Mouse (Mus musculus): ENCODE measurements around the gene Catip. TPM values are rescaled to one million over a fixed set of nuclear protein-coding genes. Genes with fewer than 3 reads are reported as not detected.
A peak's percentile ranks its signal among the peaks of the same experiment; 100 is the strongest.

The Catip gene
- total RNA-seq, 4 experiments from 2014 or later: 0.17 to 0.37 (median 0.25) TPM

- peak; percentile 68 for DNase-seq (ENCODE audit: low spot score)
These were observed 36.1 kb downstream of the Catip start for GRCm38 (mm10) chr1:74397919-74398451.

GRCm38 (mm10) chr1:74400531-74400930, 38.6 kb downstream of the Catip start:
- no peak for DNase-seq (ENCODE audit: low spot score)

- no peak for DNase-seq (ENCODE audit: low spot score)
These were observed 39.3 kb downstream of the Catip start for GRCm38 (mm10) chr1:74401015-74401702.

- DNase-seq (ENCODE audit: low spot score): no peak
These were observed 42.3 kb downstream of the Catip start for GRCm38 (mm10) chr1:74404206-74404605.

- no peak for DNase-seq (ENCODE audit: low spot score)
These were observed 46.9 kb downstream of the Catip start, which contains the start of gene Vil1 for GRCm38 (mm10) chr1:74408589-74409504. Vil1 (plus strand) TSS chr1:74409376.

GRCm38 (mm10) chr1:74411753-74412325, 49.9 kb downstream of the Catip start:
- no peak for DNase-seq (ENCODE audit: low spot score)

- DNase-seq (ENCODE audit: low spot score): no peak
These were observed 50.8 kb downstream of the Catip start for GRCm38 (mm10) chr1:74412711-74413110.

- no peak for DNase-seq (ENCODE audit: low spot score)
These were observed 53.2 kb downstream of the Catip start for GRCm38 (mm10) chr1:74415143-74415542.

Small RNA genes within 50 kb of the gene (microRNA-seq; reads per million reads assigned to microRNA genes)
- gene Mir26b: 32,416 reads per million, percentile 97 among the genes with 10 or more reads in this experiment

Other genes starting within 250 kb of the Catip start
- gene Tns1, start 237.7 kb upstream of the Catip start, total RNA-seq (2022): 100 to 1,000 TPM; 733 to 828 (median 798) TPM
- gene Rufy4, start 236.6 kb upstream of the Catip start, total RNA-seq (2022): 1 to 10 TPM in 3 of 4 experiments, under 1 TPM in 1; 0.52 to 1.8 (median 1.3) TPM
- under 1 TPM in 2 of 4 experiments, not detected in 2; 0.23 to 0.44 TPM for gene Cxcr2, start 208.1 kb upstream of the Catip start, total RNA-seq (2022)
- not detected for gene Cxcr1, start 167.5 kb upstream of the Catip start, total RNA-seq (2022)
- 100 to 1,000 TPM; 111 to 149 (median 137) TPM for gene Arpc2, start 126.0 kb upstream of the Catip start, total RNA-seq (2022)
- gene Gpbar1, start 83.6 kb upstream of the Catip start, total RNA-seq (2022): not detected
- 100 to 1,000 TPM in 2 of 4 experiments, 10 to 100 TPM in 2; 95.4 to 107 (median 99.6) TPM for gene Aamp, start 77.4 kb upstream of the Catip start, total RNA-seq (2022)
- 100 to 1,000 TPM; 125 to 142 (median 135) TPM for gene Pnkd, start 77.2 kb upstream of the Catip start, total RNA-seq (2022)
- gene Tmbim1, start 56.5 kb upstream of the Catip start, total RNA-seq (2022): 10 to 100 TPM; 40.4 to 45.1 (median 44.2) TPM
- 1 to 10 TPM; 3.9 to 6.6 (median 5.1) TPM for gene Slc11a1, start 13.1 kb downstream of the Catip start, total RNA-seq (2022)
- 100 to 1,000 TPM; 115 to 130 (median 121) TPM for gene Ctdsp1, start 29.4 kb downstream of the Catip start, total RNA-seq (2022)
- gene Vil1, start 47.3 kb downstream of the Catip start, total RNA-seq (2022): 1 to 10 TPM in 3 of 4 experiments, under 1 TPM in 1; 0.98 to 2.0 (median 1.7) TPM
- gene Cnot9, start 143.9 kb downstream of the Catip start, total RNA-seq (2022): 10 to 100 TPM in 3 of 4 experiments, 1 to 10 TPM in 1; 9.4 to 12.8 (median 11.6) TPM
- under 1 TPM in 2 of 4 experiments, not detected in 2; 0.12 to 0.16 TPM for gene Plcd4, start 180.8 kb downstream of the Catip start, total RNA-seq (2022)
- 1 to 10 TPM; 6.6 to 9.1 (median 8.3) TPM for gene Usp37, start 182.2 kb downstream of the Catip start, total RNA-seq (2022)
- gene Zfp142, start 226.1 kb downstream of the Catip start, total RNA-seq (2022): 10 to 100 TPM; 10.4 to 12.0 (median 10.9) TPM
- 10 to 100 TPM; 33.9 to 38.8 (median 35.4) TPM for gene Bcs1l, start 226.2 kb downstream of the Catip start, total RNA-seq (2022)
- 10 to 100 TPM; 17.5 to 21.4 (median 19.2) TPM for gene Rnf25, start 239.3 kb downstream of the Catip start, total RNA-seq (2022)
- 1 to 10 TPM in 1 of 4 experiments, under 1 TPM in 3; 0.63 to 1.9 (median 0.81) TPM for gene Stk36, start 239.3 kb downstream of the Catip start, total RNA-seq (2022)

Data from heart, adult 8-10 months (tissue).